Mouse (Mus musculus): ENCODE data around the gene Rgs2. TPM values are rescaled to one million over a fixed set of nuclear protein-coding genes. Genes with fewer than 3 reads are reported as not detected.

The Rgs2 gene
- polyA plus RNA-seq, 1 experiment from 2014 or later: 154 TPM

GRCm38 (mm10) chr1:143960340-143960739 is 43.6 kb downstream of the Rgs2 start:
- Histone ChIP-seq H3K36me3 (ENCODE audit: inconsistent target) (no peaks in the 10 kb centered on the region), H3K27ac (no peak overlapping the region), H3K79me2 (ENCODE audit: inconsistent target) (no peaks in the 10 kb centered on the region), H3K4me3 (ENCODE audit: inconsistent target) (no peak overlapping the region)
- 51% methylated on average over 2 of the region's 2 CpGs for WGBS (ENCODE audit: missing documents)

GRCm38 (mm10) chr1:143956090-143956489 is 47.9 kb downstream of the Rgs2 start:
- H3K27ac ChIP-seq: no peak overlapping the region
- no peak overlapping the region for H3K4me3 ChIP-seq (ENCODE audit: inconsistent target)
- H3K36me3 ChIP-seq (ENCODE audit: inconsistent target): no peaks in the 10 kb centered on the region
- WGBS (ENCODE audit: missing documents): 8% methylated on average over 1 of the region's 1 CpGs
- no peaks in the 10 kb centered on the region for H3K79me2 ChIP-seq (ENCODE audit: inconsistent target)

GRCm38 (mm10) chr1:143952841-143953240 is 51.1 kb downstream of the Rgs2 start:
- 95% methylated on average over 2 of the region's 2 CpGs for WGBS (ENCODE audit: missing documents)
- Histone ChIP-seq H3K4me3 (ENCODE audit: inconsistent target) (no peak overlapping the region), H3K79me2 (ENCODE audit: inconsistent target) (no peaks in the 10 kb centered on the region), H3K36me3 (ENCODE audit: inconsistent target) (no peaks in the 10 kb centered on the region), H3K27ac (no peak overlapping the region)

Other genes with a start within 250 kb of the Rgs2 start
- 5.8 to 7.0 TPM (median 6.4 TPM) in 3 replicates for gene Trove2, start 227.1 kb downstream of the Rgs2 start, polyA plus RNA-seq (2018)
- gene Uchl5, start 226.9 kb downstream of the Rgs2 start, polyA plus RNA-seq (2018): 26.6 to 82.9 TPM (median 60.1 TPM) in 3 replicates
- gene Rgs13, start 173.2 kb upstream of the Rgs2 start, polyA plus RNA-seq (2018): not detected in 3 replicates
- gene Rgs1, start 245.1 kb upstream of the Rgs2 start, polyA plus RNA-seq (2018): 91.7 to 459 TPM (median 223 TPM) in 3 replicates

All from macrophage (primary cell).